Mouse (Mus musculus) frontal cortex, postnatal 25 days (tissue): ENCODE data around the gene Gm49336.

Experiments used
- DNase-seq, 2 experiments: peaks; one replicate each; pipeline ENCODE4 v3.0.0; 2022; ENCODE audit warnings: low spot score in 2 of 2

The Gm49336 gene

GRCm38 (mm10) chr14:60238551-60238950, 12.8 kb downstream of the Gm49336 start:
- DNase-seq: no peak

GRCm38 (mm10) chr14:60219886-60220285, 31.4 kb downstream of the Gm49336 start:
- no peak for DNase-seq

GRCm38 (mm10) chr14:60217616-60218015, 33.7 kb downstream of the Gm49336 start:
- no peak for DNase-seq

- DNase-seq: no peak
Measured at GRCm38 (mm10) chr14:60216125-60216524, 35.2 kb downstream of the Gm49336 start.

GRCm38 (mm10) chr14:60215000-60215399, 36.3 kb downstream of the Gm49336 start:
- DNase-seq: no peak

- DNase-seq: no peak
Measured at GRCm38 (mm10) chr14:60214040-60214439, 37.3 kb downstream of the Gm49336 start.

GRCm38 (mm10) chr14:60209166-60209565, 42.1 kb downstream of the Gm49336 start:
- no peak for DNase-seq

- DNase-seq: no peak
Measured at GRCm38 (mm10) chr14:60204993-60205392, 46.3 kb downstream of the Gm49336 start.

- DNase-seq: no peak
Measured at GRCm38 (mm10) chr14:60196884-60197283, 54.4 kb downstream of the Gm49336 start, which contains the start of gene Atp8a2. Gene Atp8a2 (minus strand): TSS chr14:60197179.

- no peak for DNase-seq
Measured at GRCm38 (mm10) chr14:60195999-60196398, 55.3 kb downstream of the Gm49336 start.

GRCm38 (mm10) chr14:60194606-60195005, 56.7 kb downstream of the Gm49336 start:
- DNase-seq: no peak

GRCm38 (mm10) chr14:60189771-60190170, 61.5 kb downstream of the Gm49336 start:
- no peak for DNase-seq

- DNase-seq: peak in 1 of 2 experiments; percentile 33
Measured at GRCm38 (mm10) chr14:60188201-60188825, 63.0 kb downstream of the Gm49336 start.

- DNase-seq: no peak
Measured at GRCm38 (mm10) chr14:60181306-60181705, 70.0 kb downstream of the Gm49336 start.

- DNase-seq: no peak
Measured at GRCm38 (mm10) chr14:60178571-60178955, 72.7 kb downstream of the Gm49336 start.

GRCm38 (mm10) chr14:60177614-60178570, 73.4 kb downstream of the Gm49336 start:
- DNase-seq: peak in 1 of 2 experiments; percentile 25

- DNase-seq: peak; percentile 49 to 50
Measured at GRCm38 (mm10) chr14:60176891-60177613, 74.3 kb downstream of the Gm49336 start.

- no peak for DNase-seq
Measured at GRCm38 (mm10) chr14:60176469-60176890, 74.8 kb downstream of the Gm49336 start.

GRCm38 (mm10) chr14:60172286-60173055, 78.8 kb downstream of the Gm49336 start:
- DNase-seq: no peak

GRCm38 (mm10) chr14:60170845-60171610, 80.3 kb downstream of the Gm49336 start:
- DNase-seq: no peak

GRCm38 (mm10) chr14:60163367-60163766, 87.9 kb downstream of the Gm49336 start:
- DNase-seq: no peak
